Mouse (Mus musculus) brain, embryonic 14.5 days (tissue): Measurements from ENCODE around the gene Olfr47.

Source experiments
- CTCF ChIP-seq: fragments of 200-500 bp; IDR thresholded peaks from 2 replicates; pipeline ENCODE4 v1.5.1; 2012; ENCODE audit warnings: inconsistent platforms, mild to moderate bottlenecking, moderate library complexity, borderline replicate concordance; ENCODE audit not compliant: insufficient read depth, insufficient read length; ENCODE audit errors: extremely low read depth
- POLR2A ChIP-seq: fragments of 200-500 bp; IDR thresholded peaks from 2 replicates; pipeline ENCODE4 v1.6.1; 2012; ENCODE audit warnings: mild to moderate bottlenecking, inconsistent platforms, borderline replicate concordance; ENCODE audit not compliant: poor library complexity, insufficient read depth, insufficient read length, severe bottlenecking; ENCODE audit errors: extremely low read depth

- TF ChIP-seq CTCF (no peak), POLR2A (no peak)
Observed at GRCm38 (mm10) chr6:43196781-43197180, 34.5 kb upstream of the Olfr47 start, which contains the start of gene Olfr435.
